Mouse (Mus musculus) ES-Bruce4 (cell line): ENCODE results near the gene Amph.

Source experiments
- CTCF ChIP-seq: IDR thresholded peaks from one replicate; pipeline ENCODE4 v1.8.1; 2011; ENCODE audit warnings: low read depth, low read length
- EP300 ChIP-seq: IDR thresholded peaks from 2 replicates; pipeline ENCODE4 v1.6.1; 2011; ENCODE audit warnings: low read depth, low read length; ENCODE audit not compliant: insufficient read depth
- POLR2A ChIP-seq: IDR thresholded peaks from one replicate; pipeline ENCODE4 v1.8.1; 2011; ENCODE audit warnings: low read length; ENCODE audit not compliant: insufficient read depth

DNA sequence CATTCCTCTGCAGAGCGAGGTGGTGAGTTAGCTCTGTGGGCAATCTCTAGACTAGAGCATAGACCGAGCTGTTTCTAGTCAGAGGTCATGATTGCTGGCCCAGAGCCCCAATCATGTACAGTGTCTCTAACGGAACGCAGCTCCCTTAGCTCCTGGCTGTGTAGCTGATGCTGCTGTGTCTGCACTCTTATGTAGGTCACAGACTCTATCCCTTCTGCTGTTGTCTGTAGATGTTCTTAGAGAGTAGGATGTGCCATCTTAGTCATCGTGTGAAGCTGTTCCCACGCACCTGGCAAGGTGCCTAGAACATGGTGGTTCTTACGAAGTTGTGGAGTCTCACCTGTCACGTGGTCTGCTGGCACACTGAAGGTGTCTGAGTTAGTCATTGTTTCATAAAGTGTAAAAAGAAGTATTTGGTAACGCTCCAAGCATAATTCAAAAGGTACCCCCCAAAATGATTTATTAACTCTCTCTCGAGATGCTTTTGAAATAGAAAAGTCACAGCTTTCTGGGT lies 153.9 kb downstream of the Amph start:
- no peak for TF ChIP-seq CTCF
- TF ChIP-seq EP300: no peak
- TF ChIP-seq POLR2A: no peak
